Mouse (Mus musculus) limb, embryonic 14.5 days (tissue): ENCODE measurements at regions not wholly inside any gene's neighbourhood (a gene's known extent, or its start where the extent isn't known, plus 50 kb on each side); places are given as distances from the start of the nearest gene placed in this dataset.

Experiments used
- ATAC-seq: fragments of 200-750 bp; cut with Nextera tagmentation; 2 replicates; pipeline ENCODE4 v1.8.0; 2017; ENCODE audit warnings: low read depth, moderate number of reproducible peaks, moderate TSS enrichment; ENCODE audit not compliant: low FRiP score
- DNase-seq: peaks from one replicate; pipeline ENCODE4 v3.0.0-alpha.2; 2015; ENCODE audit warnings: low spot score
- H3K27ac ChIP-seq: fragments of 300-500 bp; sonication (generic); replicated peaks from 2 replicates; pipeline ENCODE4 v1.5.1; 2014; ENCODE audit warnings: low read depth, mild to moderate bottlenecking, low read length, moderate library complexity, mixed read lengths
- H3K27me3 ChIP-seq: fragments of 300-500 bp; sonication (generic); 2 replicates; pipeline ENCODE4 v1.6.1; 2014; ENCODE audit warnings: low read length, mixed read lengths; ENCODE audit not compliant: control insufficient read depth, insufficient read depth
- H3K36me3 ChIP-seq: fragments of 300-500 bp; sonication (generic); 2 replicates; pipeline ENCODE4 v1.6.1; 2014; ENCODE audit warnings: mild to moderate bottlenecking, low read length, moderate library complexity, mixed read lengths; ENCODE audit not compliant: control insufficient read depth, insufficient read depth
- H3K4me1 ChIP-seq: fragments of 300-500 bp; sonication (generic); 2 replicates; pipeline ENCODE4 v1.6.1; 2014; ENCODE audit warnings: antibody characterized with exemption, low read length, mixed read lengths; ENCODE audit not compliant: control insufficient read depth, insufficient read depth
- H3K4me2 ChIP-seq: fragments of 300-500 bp; sonication (generic); replicated peaks from 2 replicates; pipeline ENCODE4 v1.6.1; 2014; ENCODE audit warnings: low read depth, mild to moderate bottlenecking, low read length, moderate library complexity; ENCODE audit not compliant: severe bottlenecking
- H3K4me3 ChIP-seq: fragments of 300-500 bp; sonication (generic); replicated peaks from 2 replicates; pipeline ENCODE4 v1.5.1; 2014; ENCODE audit warnings: low read length
- H3K9ac ChIP-seq: fragments of 300-500 bp; sonication (generic); 2 replicates; pipeline ENCODE4 v1.6.1; 2014; ENCODE audit warnings: mild to moderate bottlenecking, low read depth, low read length, moderate library complexity; ENCODE audit not compliant: severe bottlenecking
- H3K9me3 ChIP-seq: fragments of 300-500 bp; sonication (generic); 2 replicates; pipeline ENCODE4 v1.6.1; 2016; ENCODE audit warnings: low read length; ENCODE audit not compliant: control insufficient read depth
- POLR2A ChIP-seq: fragments of 200-500 bp; IDR thresholded peaks from 2 replicates; pipeline ENCODE4 v1.8.0; 2012; ENCODE audit warnings: inconsistent platforms, mild to moderate bottlenecking, moderate library complexity, borderline replicate concordance; ENCODE audit not compliant: insufficient read depth, insufficient read length; ENCODE audit errors: extremely low read depth
- WGBS: fragments of 180-500 bp; shearing (Covaris S2); extraction: QIAGEN DNeasy Blood & Tissue Kit; methylation state at CpG from one replicate; pipeline ENCODE4 v1.1.7; 2014; 5-methylcytosine and 5-hydroxymethylcytosine counted together

GRCm38 (mm10) chr6:54760541-54760940 is 56.2 kb upstream of the Znrf2 start:
- Histone ChIP-seq H3K9me3 (no peaks in the 10 kb centered on the region), H3K27ac (no peak overlapping the region), H3K9ac (no peak overlapping the region), H3K27me3 (no peaks in the 10 kb centered on the region), H3K4me3 (no peak overlapping the region), H3K4me2 (no peak overlapping the region), H3K4me1 (peaks cover 8% of the 10 kb centered on the region; the same call in 1 of the 2 replicates), H3K36me3 (no peaks in the 10 kb centered on the region)
- TF ChIP-seq POLR2A: no peak
- DNase-seq (no peak), ATAC-seq (no peak)
- WGBS: 51% methylated on average over 2 of the region's 2 CpGs

DNA sequence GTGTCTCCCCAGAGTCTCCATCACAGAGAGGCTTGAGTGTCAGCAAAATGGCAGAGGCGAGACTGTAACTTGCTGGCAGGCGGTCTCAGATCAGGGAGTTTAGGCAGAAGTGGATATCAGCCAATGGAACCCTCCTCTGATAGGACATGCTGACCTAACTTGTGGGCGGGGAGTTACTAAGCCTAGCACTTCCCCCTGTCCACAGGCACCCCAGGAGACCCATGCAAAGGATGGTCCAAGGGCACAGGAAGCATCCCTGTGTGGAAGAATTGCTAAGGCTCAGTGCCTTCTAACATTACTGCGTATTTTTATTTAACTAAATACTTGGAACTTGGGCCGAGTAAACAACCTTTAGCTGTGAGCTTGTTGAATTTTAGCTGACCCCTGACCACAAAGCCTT is 54.7 kb upstream of the Znrf2 start:
- H3K4me2 ChIP-seq: no peak overlapping the region
- no peaks in the 10 kb centered on the region for H3K9me3 ChIP-seq
- WGBS: 78% methylated on average over 5 of the region's 5 CpGs
- no peaks in the 10 kb centered on the region for H3K36me3 ChIP-seq
- no peak overlapping the region for H3K9ac ChIP-seq
- H3K27me3 ChIP-seq: no peaks in the 10 kb centered on the region
- ATAC-seq (no peak), DNase-seq (no peak)
- H3K4me3 ChIP-seq: no peak overlapping the region
- peaks cover 8% of the 10 kb centered on the region; the same call in 1 of the 2 replicates for H3K4me1 ChIP-seq
- H3K27ac ChIP-seq: no peak overlapping the region
- no peak for TF ChIP-seq POLR2A

DNA sequence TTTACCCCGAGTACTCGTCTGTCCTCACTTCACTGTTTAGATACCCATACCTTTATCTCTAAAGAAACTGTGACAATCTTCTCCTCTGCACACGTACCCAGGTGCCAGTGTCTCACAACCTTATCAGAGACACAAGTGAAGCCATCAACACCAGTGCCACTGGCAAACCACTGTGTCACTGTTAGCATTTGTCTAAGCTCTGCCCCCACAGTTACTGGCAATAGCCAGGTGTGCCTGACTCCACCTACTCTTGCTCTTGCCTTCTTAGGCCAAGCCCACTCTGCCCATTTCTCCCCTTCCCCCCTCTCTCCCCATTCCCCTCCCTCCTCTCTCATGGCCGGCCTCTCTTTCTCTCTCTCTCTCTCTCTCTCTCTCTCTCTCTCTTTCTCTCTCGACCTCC is 54.2 kb upstream of the Znrf2 start:
- DNase-seq: no peak
- H3K9me3 ChIP-seq: no peaks in the 10 kb centered on the region
- H3K27ac ChIP-seq: no peak overlapping the region
- no peak for ATAC-seq
- no peak overlapping the region for H3K4me2 ChIP-seq
- no peaks in the 10 kb centered on the region for H3K36me3 ChIP-seq
- no peak for TF ChIP-seq POLR2A
- H3K9ac ChIP-seq: no peak overlapping the region
- no peaks in the 10 kb centered on the region for H3K27me3 ChIP-seq
- H3K4me3 ChIP-seq: no peak overlapping the region
- WGBS: 32% methylated on average over 5 of the region's 5 CpGs
- H3K4me1 ChIP-seq: peaks cover 8% of the 10 kb centered on the region; the same call in 1 of the 2 replicates

DNA sequence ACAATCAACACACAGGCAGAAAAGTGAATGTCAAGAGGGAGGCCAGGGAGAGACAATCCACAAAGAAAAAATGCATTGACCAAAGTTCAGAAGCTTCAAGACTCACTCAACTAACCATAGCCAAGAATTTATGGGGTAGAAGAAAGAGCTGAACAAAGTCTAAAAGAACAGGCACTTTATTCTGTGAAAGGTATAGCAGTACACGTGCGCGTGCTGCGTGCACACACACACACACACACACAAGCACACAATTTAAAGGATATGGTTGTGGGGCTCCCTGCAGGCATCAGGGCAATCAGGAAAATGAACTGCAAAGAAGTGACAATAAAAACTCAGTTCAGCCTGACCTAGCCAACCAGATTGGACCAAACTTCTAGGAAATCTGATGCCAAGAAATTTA is 53.0 kb upstream of the Znrf2 start:
- H3K27me3 ChIP-seq: no peaks in the 10 kb centered on the region
- no peak overlapping the region for H3K4me2 ChIP-seq
- H3K4me3 ChIP-seq: no peak overlapping the region
- WGBS: 50% methylated on average over 4 of the region's 4 CpGs
- H3K9ac ChIP-seq: no peak overlapping the region
- H3K4me1 ChIP-seq: peaks cover 8% of the 10 kb centered on the region; the same call in 1 of the 2 replicates
- H3K9me3 ChIP-seq: no peaks in the 10 kb centered on the region
- no peak overlapping the region for H3K27ac ChIP-seq
- no peak for DNase-seq
- TF ChIP-seq POLR2A: no peak
- no peak for ATAC-seq
- H3K36me3 ChIP-seq: no peaks in the 10 kb centered on the region

DNA sequence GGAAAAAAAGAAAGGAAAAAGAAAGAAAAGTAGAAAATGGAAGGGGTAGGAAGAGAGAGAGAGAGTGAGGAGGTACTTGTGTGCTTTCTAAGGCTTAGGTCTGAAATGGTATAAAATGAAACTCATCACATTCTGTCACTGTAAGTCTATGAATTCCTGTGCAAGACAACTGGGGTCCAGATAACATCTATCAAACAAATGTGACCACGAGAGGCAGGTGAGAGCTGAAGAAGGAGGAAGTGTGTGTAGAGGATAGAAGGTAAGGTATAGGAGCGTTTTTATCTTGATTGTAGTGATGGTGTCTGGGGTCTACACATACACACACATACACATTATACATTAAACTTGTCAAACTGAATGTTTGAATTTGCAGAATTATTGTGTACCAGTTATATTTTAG is 51.0 kb upstream of the Znrf2 start:
- WGBS: 76% methylated on average over 2 of the region's 2 CpGs
- Histone ChIP-seq H3K4me2 (no peak overlapping the region), H3K9ac (no peak overlapping the region), H3K27ac (no peak overlapping the region), H3K27me3 (no peaks in the 10 kb centered on the region), H3K4me3 (no peak overlapping the region), H3K9me3 (no peaks in the 10 kb centered on the region), H3K36me3 (no peaks in the 10 kb centered on the region), H3K4me1 (no peaks in the 10 kb centered on the region)
- no peak for DNase-seq
- ATAC-seq: no peak
- TF ChIP-seq POLR2A: no peak

DNA sequence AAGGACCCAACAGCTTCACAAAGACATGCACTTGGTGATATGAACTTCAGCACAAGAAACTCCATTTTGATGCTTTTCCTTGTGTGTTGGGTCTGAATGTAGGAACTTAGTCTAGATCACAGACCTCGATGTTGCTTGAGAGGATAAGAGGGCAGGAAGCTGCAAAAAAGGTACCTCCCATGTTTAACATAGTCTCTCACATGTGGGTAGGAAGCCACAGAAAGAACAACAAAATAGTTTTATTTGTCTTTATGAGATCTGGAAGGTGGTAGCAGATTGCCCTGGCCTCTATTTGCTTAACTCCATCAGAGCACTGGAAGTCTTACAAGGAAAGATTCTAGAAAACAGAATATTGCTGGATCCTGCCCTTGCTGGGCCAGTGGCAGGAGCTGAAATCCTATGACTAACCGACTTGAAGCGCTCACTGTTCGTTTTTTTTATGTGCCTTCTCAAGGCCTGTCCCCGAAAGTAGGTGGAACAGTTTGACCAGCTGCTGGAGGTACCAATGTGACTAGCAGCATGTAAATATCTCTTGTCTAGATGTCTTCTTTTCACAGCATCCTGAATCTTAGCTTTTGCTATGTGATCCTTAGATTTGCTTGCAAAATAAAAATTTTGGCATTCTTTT is 50.1 kb upstream of the Znrf2 start:
- Histone ChIP-seq H3K36me3 (no peaks in the 10 kb centered on the region), H3K27me3 (no peaks in the 10 kb centered on the region), H3K27ac (no peak overlapping the region), H3K4me3 (no peak overlapping the region), H3K4me2 (no peak overlapping the region), H3K9me3 (no peaks in the 10 kb centered on the region), H3K4me1 (no peaks in the 10 kb centered on the region), H3K9ac (no peak overlapping the region)
- DNase-seq (no peak), ATAC-seq (no peak)
- no peak for TF ChIP-seq POLR2A
- WGBS: 78% methylated on average over 5 of the region's 5 CpGs
